Mouse (Mus musculus) kidney, embryonic 15.5 days (tissue): ENCODE measurements at regions not wholly inside any gene's neighbourhood (a gene's known extent, or its start where the extent isn't known, plus 50 kb on each side); places are given as distances from the start of the nearest gene placed in this dataset.
A peak's percentile ranks its signal among the peaks of the same experiment; 100 is the strongest.

Source experiments
- ATAC-seq: fragments of 200-750 bp; cut with Nextera tagmentation; replicated peaks from 2 replicates; pipeline ENCODE4 v1.8.0; 2017; ENCODE audit warnings: moderate TSS enrichment; ENCODE audit not compliant: low FRiP score
- H3K27ac ChIP-seq: fragments of 300-500 bp; sonication (generic); 2 replicates; pipeline ENCODE4 v1.5.1; 2015; ENCODE audit warnings: mild to moderate bottlenecking, inconsistent platforms
- H3K27me3 ChIP-seq: fragments of 300-500 bp; sonication (generic); 2 replicates; pipeline ENCODE4 v1.6.1; 2015; ENCODE audit warnings: inconsistent platforms
- H3K36me3 ChIP-seq: fragments of 300-500 bp; sonication (generic); 2 replicates; pipeline ENCODE4 v1.6.1; 2015; ENCODE audit warnings: inconsistent platforms
- H3K4me1 ChIP-seq: fragments of 300-500 bp; sonication (generic); 2 replicates; pipeline ENCODE4 v1.6.1; 2015; ENCODE audit warnings: inconsistent platforms
- H3K4me2 ChIP-seq: fragments of 300-500 bp; sonication (generic); 2 replicates; pipeline ENCODE4 v1.6.1; 2015; ENCODE audit warnings: moderate library complexity, mild to moderate bottlenecking, inconsistent platforms
- H3K4me3 ChIP-seq: fragments of 300-500 bp; sonication (generic); replicated peaks from 2 replicates; pipeline ENCODE4 v1.5.1; 2015; ENCODE audit warnings: mild to moderate bottlenecking, inconsistent platforms
- H3K9ac ChIP-seq: fragments of 300-500 bp; sonication (generic); 2 replicates; pipeline ENCODE4 v1.6.1; 2015; ENCODE audit warnings: mild to moderate bottlenecking, inconsistent platforms
- H3K9me3 ChIP-seq: fragments of 300-500 bp; sonication (generic); replicated peaks from 2 replicates; pipeline ENCODE4 v1.6.1; 2016; ENCODE audit warnings: inconsistent platforms
- WGBS: fragments of 180-500 bp; shearing (Covaris S2); methylation state at CpG from one replicate; pipeline ENCODE4 v1.1.7; 2015; ENCODE audit warnings: mixed read lengths; 5-methylcytosine and 5-hydroxymethylcytosine counted together

GRCm38 (mm10) chr12:106572956-106573355 lies 562.9 kb downstream of the Vrk1 start:
- H3K4me2 ChIP-seq, result no peak overlapping the region
- no peaks in the 10 kb centered on the region for H3K36me3 ChIP-seq
- H3K4me3 ChIP-seq, result no peak overlapping the region
- ATAC-seq, result no peak
- H3K4me1 ChIP-seq, result no peaks in the 10 kb centered on the region
- H3K27me3 ChIP-seq, result no peaks in the 10 kb centered on the region
- H3K27ac ChIP-seq, result no peak overlapping the region
- WGBS, result 86% methylated on average over 5 of the region's 5 CpGs
- no peaks in the 10 kb centered on the region for H3K9me3 ChIP-seq
- no peak overlapping the region for H3K9ac ChIP-seq

GRCm38 (mm10) chr12:106582760-106583159 lies 572.7 kb downstream of the Vrk1 start:
- no peak overlapping the region for H3K4me3 ChIP-seq
- H3K27me3 ChIP-seq, result no peaks in the 10 kb centered on the region
- no peak for ATAC-seq
- H3K9me3 ChIP-seq, result no peaks in the 10 kb centered on the region
- no peaks in the 10 kb centered on the region for H3K4me1 ChIP-seq
- no peak overlapping the region for H3K9ac ChIP-seq
- H3K27ac ChIP-seq, result no peak overlapping the region
- H3K36me3 ChIP-seq, result no peaks in the 10 kb centered on the region
- WGBS, result 38% methylated on average over 9 of the region's 9 CpGs
- no peak overlapping the region for H3K4me2 ChIP-seq

GRCm38 (mm10) chr12:106585626-106586025 lies 575.6 kb downstream of the Vrk1 start:
- H3K4me2 ChIP-seq, result no peak overlapping the region
- H3K4me1 ChIP-seq, result no peaks in the 10 kb centered on the region
- ATAC-seq, result no peak
- H3K27ac ChIP-seq, result no peak overlapping the region
- H3K4me3 ChIP-seq, result no peak overlapping the region
- no peaks in the 10 kb centered on the region for H3K9me3 ChIP-seq
- 87% methylated on average over 5 of the region's 5 CpGs for WGBS
- no peak overlapping the region for H3K9ac ChIP-seq
- H3K27me3 ChIP-seq, result no peaks in the 10 kb centered on the region
- H3K36me3 ChIP-seq, result no peaks in the 10 kb centered on the region

- H3K9ac ChIP-seq, result no peak overlapping the region
- no peaks in the 10 kb centered on the region for H3K4me1 ChIP-seq
- H3K27ac ChIP-seq, result no peak overlapping the region
- no peak overlapping the region for H3K4me3 ChIP-seq
- no peak overlapping the region for H3K4me2 ChIP-seq
- H3K36me3 ChIP-seq, result no peaks in the 10 kb centered on the region
- peaks cover 4% of the 10 kb centered on the region; the same call in 1 of the 2 replicates for H3K27me3 ChIP-seq
- no peak for ATAC-seq
- 91% methylated on average over 9 of the region's 9 CpGs for WGBS
- H3K9me3 ChIP-seq, result no peaks in the 10 kb centered on the region
These were observed 582.7 kb downstream of the Vrk1 start for GRCm38 (mm10) chr12:106592686-106593085.

- WGBS, result 12% methylated on average over 12 of the region's 12 CpGs
- 0 out of 2 replicates have a peak overlapping the region, but pooled peaks have one; percentile 13 for H3K4me2 ChIP-seq
- no peak overlapping the region for H3K4me3 ChIP-seq
- ATAC-seq, result no peak
- no peaks in the 10 kb centered on the region for H3K36me3 ChIP-seq
- H3K9me3 ChIP-seq, result no peaks in the 10 kb centered on the region
- H3K27ac ChIP-seq, result no peak overlapping the region
- peaks cover 4% of the 10 kb centered on the region; the same call in 1 of the 2 replicates for H3K27me3 ChIP-seq
- H3K9ac ChIP-seq, result no peak overlapping the region
- no peaks in the 10 kb centered on the region for H3K4me1 ChIP-seq
These were observed 587.6 kb downstream of the Vrk1 start for GRCm38 (mm10) chr12:106597636-106598035.

GRCm38 (mm10) chr12:106607240-106607639 lies 597.2 kb downstream of the Vrk1 start:
- H3K36me3 ChIP-seq, result no peaks in the 10 kb centered on the region
- no peaks in the 10 kb centered on the region for H3K27me3 ChIP-seq
- ATAC-seq, result no peak

GRCm38 (mm10) chr12:106607655-106608337 lies 597.8 kb downstream of the Vrk1 start:
- ATAC-seq, result no peak
- Histone ChIP-seq H3K4me3 (no peak overlapping the region), H3K9me3 (no peaks in the 10 kb centered on the region), H3K4me1 (no peaks in the 10 kb centered on the region), H3K4me2 (no peak overlapping the region), H3K27me3 (no peaks in the 10 kb centered on the region), H3K36me3 (no peaks in the 10 kb centered on the region), H3K27ac (no peak overlapping the region), H3K9ac (no peak overlapping the region)
- WGBS, result 75% methylated on average over 11 of the region's 11 CpGs

More at GRCm38 (mm10) chr12:106607240-106607639, 597.2 kb downstream of the Vrk1 start:
- H3K4me2 ChIP-seq, result no peak overlapping the region
- H3K27ac ChIP-seq, result no peak overlapping the region
- H3K9ac ChIP-seq, result no peak overlapping the region
- no peaks in the 10 kb centered on the region for H3K4me1 ChIP-seq
- no peaks in the 10 kb centered on the region for H3K9me3 ChIP-seq
- no peak overlapping the region for H3K4me3 ChIP-seq

GRCm38 (mm10) chr12:106618684-106619083 lies 608.7 kb downstream of the Vrk1 start:
- Histone ChIP-seq H3K36me3 (no peaks in the 10 kb centered on the region), H3K27ac (no peak overlapping the region), H3K4me2 (no peak overlapping the region), H3K4me1 (no peaks in the 10 kb centered on the region), H3K27me3 (no peaks in the 10 kb centered on the region), H3K9ac (no peak overlapping the region), H3K4me3 (no peak overlapping the region), H3K9me3 (no peaks in the 10 kb centered on the region)
- WGBS, result 93% methylated on average over 6 of the region's 6 CpGs
- ATAC-seq, result no peak

GRCm38 (mm10) chr12:106626786-106627185 lies 616.8 kb downstream of the Vrk1 start:
- H3K9ac ChIP-seq, result no peak overlapping the region
- H3K4me1 ChIP-seq, result no peaks in the 10 kb centered on the region
- no peak overlapping the region for H3K27ac ChIP-seq
- 72% methylated on average over 15 of the region's 15 CpGs for WGBS
- no peaks in the 10 kb centered on the region for H3K36me3 ChIP-seq
- H3K9me3 ChIP-seq, result no peaks in the 10 kb centered on the region
- H3K4me2 ChIP-seq, result no peak overlapping the region
- ATAC-seq, result no peak
- H3K27me3 ChIP-seq, result no peaks in the 10 kb centered on the region
- H3K4me3 ChIP-seq, result no peak overlapping the region

- no peaks in the 10 kb centered on the region for H3K4me1 ChIP-seq
- no peaks in the 10 kb centered on the region for H3K9me3 ChIP-seq
- no peak overlapping the region for H3K9ac ChIP-seq
- H3K27ac ChIP-seq, result no peak overlapping the region
- no peaks in the 10 kb centered on the region for H3K27me3 ChIP-seq
- no peak overlapping the region for H3K4me2 ChIP-seq
- H3K4me3 ChIP-seq, result no peak overlapping the region
- no peaks in the 10 kb centered on the region for H3K36me3 ChIP-seq
- no peak for ATAC-seq
- WGBS, result 85% methylated on average over 7 of the region's 7 CpGs
These were observed 622.5 kb downstream of the Vrk1 start for GRCm38 (mm10) chr12:106632566-106632965.

- Histone ChIP-seq H3K4me1 (no peaks in the 10 kb centered on the region), H3K36me3 (no peaks in the 10 kb centered on the region), H3K4me2 (no peak overlapping the region), H3K27me3 (no peaks in the 10 kb centered on the region), H3K27ac (no peak overlapping the region), H3K9ac (no peak overlapping the region), H3K4me3 (no peak overlapping the region), H3K9me3 (no peaks in the 10 kb centered on the region)
- ATAC-seq, result no peak
- 7% methylated on average over 8 of the region's 8 CpGs for WGBS
These were observed 623.1 kb downstream of the Vrk1 start for GRCm38 (mm10) chr12:106633096-106633495.

GRCm38 (mm10) chr12:106658317-106658716 lies 648.3 kb downstream of the Vrk1 start:
- no peak overlapping the region for H3K9ac ChIP-seq
- no peak overlapping the region for H3K4me2 ChIP-seq
- ATAC-seq, result no peak
- 21% methylated on average over 8 of the region's 8 CpGs for WGBS
- H3K27ac ChIP-seq, result no peak overlapping the region
- H3K4me3 ChIP-seq, result no peak overlapping the region
- H3K9me3 ChIP-seq, result no peaks in the 10 kb centered on the region
- no peaks in the 10 kb centered on the region for H3K27me3 ChIP-seq
- no peaks in the 10 kb centered on the region for H3K4me1 ChIP-seq
- no peaks in the 10 kb centered on the region for H3K36me3 ChIP-seq

- H3K4me1 ChIP-seq, result peaks cover 9% of the 10 kb centered on the region
- no peak overlapping the region for H3K9ac ChIP-seq
- H3K27ac ChIP-seq, result no peak overlapping the region
- H3K4me2 ChIP-seq, result peak overlapping the region; percentile 20; the same call in 1 of the 2 replicates
- no peaks in the 10 kb centered on the region for H3K27me3 ChIP-seq
- H3K36me3 ChIP-seq, result no peaks in the 10 kb centered on the region
- 20% methylated on average over 13 of the region's 13 CpGs for WGBS
- no peaks in the 10 kb centered on the region for H3K9me3 ChIP-seq
- H3K4me3 ChIP-seq, result no peak overlapping the region
- no peak for ATAC-seq
These were observed 663.3 kb downstream of the Vrk1 start for GRCm38 (mm10) chr12:106673232-106673766.
